Mouse (Mus musculus): ENCODE data around the gene Susd1.

- TF ChIP-seq GATA1 (IDR thresholded peaks at IDR 0.05; ENCODE audit: borderline replicate concordance, low read length): no peak
- no peak for TF ChIP-seq FLI1 (IDR thresholded peaks at IDR 0.05; ENCODE audit: low read length)
Measured at GRCm38 (mm10) chr4:59275494-59275893, 162.9 kb downstream of the Susd1 start.
